Comparison of ENCODE assay signal across 9 mouse cellular contexts in genomic region chr6:93726829-93727455, GRCm38 (mm10).
DNase-seq lines count a peak whose midpoint lies in the region; ATAC-seq lines count a peak whose summit lies in the region.
"Had no signal": no experiment of that assay in that cellular context is flagged by ENCODE, and none has a peak within 500 bp of the region (broad histone marks: within the 10 kb centered on the region; RNA-seq: fewer than 3 reads in every experiment).

No protein-coding gene starts in this region.

- H3K4me2 ChIP-seq in forebrain, embryonic 16.5 days (ENCODE audit: low read length) = no peak overlapping the region
- H3K4me2 ChIP-seq in forebrain, embryonic 15.5 days (replicated peaks) = no peak overlapping the region
- H3K4me2 ChIP-seq in limb, embryonic 11.5 days (ENCODE audit: low read depth, severe bottlenecking) = no peak overlapping the region

- no peaks in the 10 kb centered on the region for H3K27me3 ChIP-seq in forebrain, embryonic 16.5 days (replicated peaks; ENCODE audit: control insufficient read depth, insufficient read depth, low read length)
- H3K27me3 ChIP-seq in forebrain, embryonic 15.5 days = no peaks in the 10 kb centered on the region
- H3K27me3 ChIP-seq in limb, embryonic 11.5 days (ENCODE audit: control insufficient read depth, insufficient read depth, low read length) = no peaks in the 10 kb centered on the region
- no peaks in the 10 kb centered on the region for H3K27me3 ChIP-seq in limb, embryonic 10.5 days (ENCODE audit: low read depth, poor library complexity, severe bottlenecking)
- H3K27me3 ChIP-seq: lung, embryonic 15.5 days had no signal

- H3K9ac ChIP-seq in forebrain, embryonic 16.5 days (replicated peaks; ENCODE audit: low read depth, low read length) = no peak overlapping the region
- H3K9ac ChIP-seq in forebrain, embryonic 15.5 days (replicated peaks) = no peak overlapping the region
- no peak overlapping the region for H3K9ac ChIP-seq in limb, embryonic 11.5 days (ENCODE audit: low read length)
- H3K9ac ChIP-seq: lung, embryonic 15.5 days had no signal

- intact Hi-C loops in heart, postnatal 10 days (cut with DNase I) = loop anchor here (5.0 to 10.0 kb wide), 2 partner anchors 70 to 792 kb away; no protein-coding TSS in a partner anchor

- H3K27ac ChIP-seq in forebrain, embryonic 16.5 days (ENCODE audit: low read length) = no peak overlapping the region
- H3K27ac ChIP-seq in forebrain, embryonic 15.5 days (replicated peaks) = no peak overlapping the region
- no peak overlapping the region for H3K27ac ChIP-seq in limb, embryonic 11.5 days (replicated peaks; ENCODE audit: low read depth, low read length)
- no peak overlapping the region for H3K27ac ChIP-seq in limb, embryonic 10.5 days
- H3K27ac ChIP-seq: lung, embryonic 15.5 days had no signal

- ATAC-seq in forebrain, embryonic 16.5 days = peak; percentile 63; the same call in 1 of the 2 replicates
- no peak for ATAC-seq in forebrain, embryonic 15.5 days (replicated peaks)
- no peak for ATAC-seq in limb, embryonic 11.5 days (ENCODE audit: insufficient number of reproducible peaks, low FRiP score, low TSS enrichment, low read depth)

- no peaks in the 10 kb centered on the region for H3K9me3 ChIP-seq in forebrain, embryonic 16.5 days (ENCODE audit: control insufficient read depth, low read length)
- no peaks in the 10 kb centered on the region for H3K9me3 ChIP-seq in forebrain, embryonic 15.5 days
- H3K9me3 ChIP-seq in limb, embryonic 11.5 days (ENCODE audit: control insufficient read depth, low read length) = no peaks in the 10 kb centered on the region
- no peaks in the 10 kb centered on the region for H3K9me3 ChIP-seq in limb, embryonic 10.5 days (replicated peaks)
- H3K9me3 ChIP-seq: lung, embryonic 15.5 days had no signal

- H3K36me3 ChIP-seq in forebrain, embryonic 16.5 days (ENCODE audit: control insufficient read depth, insufficient read depth) = no peaks in the 10 kb centered on the region
- H3K36me3 ChIP-seq in forebrain, embryonic 15.5 days = no peaks in the 10 kb centered on the region
- H3K36me3 ChIP-seq in limb, embryonic 11.5 days (ENCODE audit: control insufficient read depth, insufficient read depth, low read length) = no peaks in the 10 kb centered on the region
- H3K36me3 ChIP-seq in limb, embryonic 10.5 days = no peaks in the 10 kb centered on the region
- H3K36me3 ChIP-seq: lung, embryonic 15.5 days had no signal

- WGBS in forebrain, embryonic 16.5 days = 54% methylated on average over 7 of the region's 7 CpGs
- WGBS in forebrain, embryonic 15.5 days = 44% methylated on average over 7 of the region's 7 CpGs
- WGBS in limb, embryonic 11.5 days = 45% methylated on average over 7 of the region's 7 CpGs
- WGBS in limb, embryonic 10.5 days = 47% methylated on average over 7 of the region's 7 CpGs

- peak; percentile 38 for DNase-seq in limb, embryonic 11.5 days (ENCODE audit: low spot score)
- no peak for DNase-seq in limb, embryonic 10.5 days (ENCODE audit: low spot score)
- peak; percentile 82 for DNase-seq in adipocyte (ENCODE audit: low spot score)
- peak; percentile 37 to 39 for DNase-seq in heart, postnatal 10 days
- DNase-seq in B cell, adult 2 months = no peak
- no peak for DNase-seq in thymus, postnatal 0 days (ENCODE audit: low spot score)

- no peak overlapping the region for H3K4me3 ChIP-seq in forebrain, embryonic 16.5 days (replicated peaks; ENCODE audit: low read length)
- no peak overlapping the region for H3K4me3 ChIP-seq in forebrain, embryonic 15.5 days
- no peak overlapping the region for H3K4me3 ChIP-seq in limb, embryonic 11.5 days (ENCODE audit: low read depth, low read length)
- H3K4me3 ChIP-seq in limb, embryonic 10.5 days = no peak overlapping the region
- H3K4me3 ChIP-seq: lung, embryonic 15.5 days had no signal

- H3K4me1 ChIP-seq in forebrain, embryonic 16.5 days (replicated peaks; ENCODE audit: control insufficient read depth, insufficient read depth, low read length) = peaks cover 4% of the 10 kb centered on the region
- H3K4me1 ChIP-seq in forebrain, embryonic 15.5 days = peaks cover 9% of the 10 kb centered on the region; the same call in 1 of the 2 replicates
- peaks cover 4% of the 10 kb centered on the region; the same call in 1 of the 2 replicates for H3K4me1 ChIP-seq in limb, embryonic 11.5 days (ENCODE audit: control insufficient read depth, insufficient read depth, low read length)
- H3K4me1 ChIP-seq in limb, embryonic 10.5 days = peaks cover 14% of the 10 kb centered on the region; the same call in 1 of the 2 replicates

Comparison
In these comparisons a context has a peak if more than half of its experiments do, and no peak if none do; other contexts are left out.
1. DNase-seq: peak in limb, embryonic 11.5 days (single experiment), adipocyte (single experiment) and heart, postnatal 10 days (2 of 2); none in limb, embryonic 10.5 days (single experiment), B cell, adult 2 months (0 of 2) and thymus, postnatal 0 days (single experiment).